Mouse (Mus musculus) retina, postnatal 7 days (tissue): ENCODE data around the gene Lrrn2.
"Not testable (repeated sequence)": the region's sequence is repeated elsewhere in the genome, so short reads cannot be mapped to it uniquely, and the experiment has no call there.

Experiments
- DNase-seq: peaks from one replicate; pipeline ENCODE4 v3.0.0-alpha.2; 2012; ENCODE audit warnings: low read depth, low spot score

The Lrrn2 gene

DNA sequence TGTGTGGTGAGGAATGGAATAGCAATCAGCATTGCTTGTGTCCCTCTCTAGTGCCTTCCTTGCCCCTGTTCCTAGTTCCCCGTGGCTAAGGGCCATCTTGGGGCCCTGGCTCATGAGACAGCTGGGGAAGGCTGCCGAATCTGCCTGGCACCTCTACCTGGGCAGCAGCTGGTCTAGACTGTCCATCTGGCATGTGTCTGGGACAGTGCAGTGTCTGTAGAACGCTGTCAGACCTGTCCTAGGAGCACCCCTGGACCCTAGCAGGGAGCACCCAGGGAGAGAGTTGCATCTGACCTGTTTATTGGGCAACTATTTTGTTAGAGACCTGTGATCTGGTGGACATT, 48.8 kb downstream of the Lrrn2 start:
- no peak for DNase-seq

DNA sequence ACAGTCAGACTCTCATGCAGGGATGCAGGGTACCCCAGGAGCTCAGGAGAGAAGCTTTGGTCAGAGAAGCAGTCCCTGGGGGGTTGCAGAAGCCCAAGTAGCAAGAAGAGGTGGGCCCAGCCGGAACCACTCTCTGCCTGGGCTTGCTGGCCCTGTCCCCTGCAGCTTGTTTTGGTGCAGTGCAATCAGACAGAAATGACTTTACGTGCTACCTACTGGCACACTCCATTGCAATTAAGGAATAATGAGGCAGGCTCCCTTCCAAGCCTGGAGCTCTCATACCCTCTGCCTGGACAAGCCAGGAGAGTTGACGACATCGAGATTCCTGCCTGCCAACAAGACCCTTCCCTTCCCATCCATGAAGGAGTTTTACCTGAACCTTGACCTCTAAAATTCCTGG, 50.2 kb downstream of the Lrrn2 start:
- DNase-seq = no peak

DNA sequence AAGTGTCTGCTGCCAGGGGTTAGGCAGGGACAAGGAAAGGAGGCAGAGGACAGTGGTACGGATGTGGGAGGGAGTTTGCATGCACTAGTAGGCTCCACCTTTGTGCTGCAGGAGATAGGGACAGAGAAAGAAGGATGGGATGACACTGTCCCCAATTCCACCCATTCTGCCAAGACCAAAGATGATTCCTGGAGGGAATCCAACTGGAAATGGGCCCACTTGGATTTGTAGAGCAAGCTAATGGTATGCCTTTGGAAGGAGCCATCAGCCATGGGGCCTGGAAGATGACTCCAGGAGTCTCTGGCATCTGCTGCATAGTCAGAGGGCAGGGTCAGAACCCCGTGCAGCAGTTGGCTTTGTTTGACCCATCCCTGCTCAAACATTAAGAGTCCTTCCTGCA, 52.3 kb downstream of the Lrrn2 start:
- no peak for DNase-seq

DNA sequence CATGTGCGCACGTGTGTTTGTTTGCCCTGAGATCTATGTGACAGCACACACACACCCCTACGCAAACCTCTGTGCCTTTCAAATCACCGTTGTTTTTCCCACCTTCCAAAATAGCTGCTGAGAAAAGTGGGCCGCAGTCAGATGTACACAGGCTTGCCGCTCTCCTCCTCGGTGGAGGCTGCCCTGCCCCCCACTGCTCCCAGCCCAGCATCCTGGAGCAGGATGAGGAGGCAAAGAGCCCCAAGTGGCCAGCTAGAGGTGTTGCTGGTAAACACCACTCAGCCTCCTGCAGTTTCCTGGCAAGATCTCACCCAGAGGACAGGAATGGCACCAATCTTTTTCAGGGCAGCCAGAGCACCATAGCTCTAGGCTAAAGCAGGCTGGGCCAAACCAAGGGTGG, 54.8 kb downstream of the Lrrn2 start:
- DNase-seq = no peak

DNA sequence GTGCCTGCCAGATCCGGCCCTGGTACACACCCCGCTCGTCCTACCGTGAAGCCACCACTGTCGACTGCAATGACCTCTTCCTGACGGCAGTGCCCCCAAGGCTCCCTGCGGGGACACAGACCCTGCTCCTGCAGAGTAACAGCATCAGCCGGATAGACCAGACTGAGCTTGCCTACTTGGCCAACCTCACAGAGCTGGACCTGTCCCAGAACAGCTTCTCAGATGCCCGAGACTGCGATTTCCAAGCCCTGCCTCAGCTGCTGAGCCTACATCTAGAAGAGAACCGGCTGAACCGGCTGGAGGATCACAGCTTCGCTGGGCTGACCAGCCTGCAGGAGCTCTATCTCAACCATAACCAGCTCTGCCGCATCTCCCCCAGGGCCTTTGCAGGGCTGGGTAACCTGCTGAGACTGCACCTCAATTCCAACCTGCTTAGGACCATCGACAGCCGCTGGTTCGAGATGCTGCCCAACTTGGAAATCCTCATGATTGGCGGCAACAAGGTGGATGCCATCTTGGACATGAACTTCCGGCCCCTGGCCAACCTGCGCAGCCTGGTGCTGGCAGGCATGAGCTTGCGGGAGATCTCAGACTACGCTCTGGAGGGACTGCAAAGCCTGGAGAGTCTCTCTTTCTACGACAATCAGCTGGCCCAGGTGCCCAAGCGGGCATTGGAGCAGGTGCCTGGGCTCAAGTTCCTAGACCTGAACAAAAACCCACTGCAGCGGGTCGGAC, 57.4 kb downstream of the Lrrn2 start:
- no peak for DNase-seq

DNA sequence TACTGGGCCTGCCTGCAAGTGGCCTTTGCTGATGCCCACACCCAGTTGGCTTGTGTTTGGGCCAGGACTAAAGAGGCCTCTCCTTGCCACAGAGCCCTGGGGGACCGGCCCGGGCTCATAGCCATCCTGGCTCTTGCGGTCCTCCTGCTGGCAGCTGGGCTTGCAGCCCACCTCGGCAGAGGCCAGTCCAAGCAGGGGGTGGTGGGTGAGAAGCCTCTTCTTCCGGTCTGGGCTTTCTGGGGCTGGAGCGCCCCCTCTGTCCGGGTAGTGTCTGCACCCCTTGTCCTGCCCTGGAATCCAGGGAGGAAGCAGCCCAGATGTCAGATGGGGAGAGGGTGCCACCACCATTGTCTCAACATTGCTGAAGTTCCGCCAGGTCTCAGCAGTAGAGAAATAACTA, 58.9 kb downstream of the Lrrn2 start:
- DNase-seq = no peak

DNA sequence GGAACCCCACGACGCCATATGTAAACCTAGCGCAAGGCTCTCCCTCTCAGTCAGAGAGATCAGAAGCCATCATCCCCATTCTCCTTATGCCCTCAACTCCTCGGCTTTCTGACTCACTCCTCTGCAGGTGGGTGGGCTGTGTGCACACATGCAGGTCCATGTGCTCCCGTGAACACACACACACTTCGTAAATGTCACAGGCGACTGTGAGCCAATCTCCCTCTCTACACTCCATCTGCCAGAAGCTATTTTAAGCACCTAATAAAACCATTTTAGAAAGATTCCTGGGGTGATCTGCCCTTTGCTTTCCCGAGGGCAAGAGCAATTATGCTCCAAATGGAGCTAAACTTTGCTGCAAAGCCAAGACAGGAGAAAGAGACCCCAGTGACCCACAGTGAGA, 65.8 kb downstream of the Lrrn2 start:
- no peak for DNase-seq

DNA sequence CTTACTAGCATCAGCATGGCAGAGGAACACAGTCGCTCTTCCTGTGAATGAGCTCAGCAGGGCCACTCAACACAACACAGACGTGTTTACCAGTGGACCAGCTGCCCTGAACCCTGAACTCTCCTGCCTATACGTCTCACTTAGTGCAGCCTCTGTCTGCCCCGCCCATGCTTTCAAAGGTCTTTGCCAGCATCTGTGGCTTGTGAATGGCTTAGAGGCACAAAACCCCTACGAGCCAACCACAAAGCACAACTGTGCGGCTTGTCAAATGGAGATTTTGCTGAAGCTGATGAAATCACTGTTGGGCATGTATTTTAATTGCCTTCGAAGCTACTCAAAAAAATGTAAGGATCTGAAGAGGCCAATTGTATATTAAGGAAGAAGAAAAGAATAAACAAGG, 67.7 kb downstream of the Lrrn2 start:
- DNase-seq = no peak

DNA sequence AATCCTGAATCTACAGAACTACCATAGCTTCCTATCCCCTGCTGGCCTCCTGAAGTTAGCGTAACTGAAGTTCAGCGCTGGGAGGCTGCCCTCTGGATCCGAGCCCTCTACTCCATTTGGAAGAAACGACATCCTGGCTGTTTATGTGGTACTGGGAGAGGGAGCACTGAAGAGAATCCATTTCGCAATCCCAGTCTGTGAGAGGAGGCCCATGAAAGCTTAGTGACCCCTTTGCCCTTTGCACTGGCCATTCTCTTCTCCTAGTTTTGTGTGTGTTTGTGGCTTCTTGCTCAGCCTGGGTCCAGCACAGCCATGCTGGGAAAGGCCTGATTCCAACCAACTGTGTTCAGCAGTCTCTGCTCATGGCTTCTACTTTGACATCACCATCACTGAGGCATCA, 76.7 kb downstream of the Lrrn2 start:
- DNase-seq = no peak

DNA sequence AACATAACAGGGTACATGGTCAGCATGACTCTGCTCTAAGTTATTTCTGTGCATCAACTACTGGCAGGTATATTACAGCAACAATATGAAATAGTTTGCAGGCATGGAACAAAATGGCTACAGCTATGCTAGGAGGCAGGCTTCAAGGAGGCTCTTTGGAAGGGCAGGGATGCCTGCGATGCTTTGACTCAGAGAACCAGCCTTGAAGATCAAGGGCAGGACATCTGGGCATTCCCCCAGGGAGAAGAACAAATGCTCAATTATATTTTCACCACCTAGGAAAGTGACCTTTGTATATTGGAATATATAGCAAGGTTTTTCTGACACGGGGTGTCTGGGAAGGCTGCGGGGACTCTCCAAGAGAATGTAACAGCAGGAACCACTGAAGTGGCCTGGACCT, 81.7 kb downstream of the Lrrn2 start:
- no peak for DNase-seq

DNA sequence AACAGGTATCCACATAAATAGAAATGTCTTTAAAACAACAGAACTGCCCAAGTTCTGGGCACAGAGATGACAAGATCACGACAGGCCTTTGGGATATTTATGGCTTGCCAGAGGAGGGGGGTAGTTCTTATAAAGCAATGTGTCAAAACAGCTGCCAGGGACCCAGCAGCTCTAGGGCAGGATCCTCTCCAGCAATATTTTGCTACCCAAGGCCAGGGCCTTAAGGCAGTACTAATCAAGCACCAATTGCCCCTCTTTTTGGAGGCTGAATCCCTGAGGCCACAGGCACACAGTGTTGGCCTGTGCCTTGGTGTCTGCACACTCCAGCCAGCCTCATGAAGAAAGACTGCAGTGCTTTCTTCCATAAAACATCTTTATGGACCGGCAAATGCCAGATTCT, 84.0 kb downstream of the Lrrn2 start:
- no peak for DNase-seq

DNA sequence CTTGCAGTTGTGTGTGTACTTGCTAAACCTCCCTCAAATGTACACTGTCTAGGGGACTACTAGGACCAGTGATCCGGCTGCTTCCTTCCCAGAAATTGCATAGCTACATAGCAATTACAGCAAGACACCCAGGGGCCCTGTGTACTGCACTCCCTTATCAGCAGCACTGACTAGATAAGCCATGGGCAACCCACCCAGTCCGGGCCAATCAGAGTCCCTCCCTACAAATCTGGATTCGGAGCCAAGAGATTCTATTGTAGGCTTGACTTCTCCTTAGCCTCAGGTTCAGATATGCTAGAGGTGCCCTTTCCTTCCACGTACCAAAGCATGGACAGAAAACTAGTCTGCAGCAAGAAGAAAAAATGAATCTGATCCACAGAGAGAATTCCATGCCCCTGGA, 84.6 kb downstream of the Lrrn2 start:
- no peak for DNase-seq

DNA sequence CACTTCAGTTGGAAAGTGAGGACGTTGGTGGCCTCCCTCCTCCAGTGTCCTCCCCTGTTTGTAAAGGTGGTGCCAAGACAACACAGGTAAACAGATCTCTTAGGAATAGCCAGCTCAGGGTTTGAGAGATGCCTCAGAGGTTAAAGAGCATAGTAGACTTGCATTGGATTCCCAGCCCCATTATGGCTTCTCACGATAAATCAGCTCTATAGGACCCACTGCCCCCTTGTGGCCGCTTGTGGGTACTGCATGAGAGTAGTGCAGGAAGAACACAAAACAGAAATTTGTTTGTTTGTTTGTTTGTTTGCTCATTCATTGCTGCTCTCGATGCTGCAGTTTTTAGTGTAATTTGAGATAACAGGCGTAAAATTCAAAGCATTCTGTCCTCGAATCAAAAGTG, 88.6 kb downstream of the Lrrn2 start:
- peak; percentile 41 for DNase-seq

DNA sequence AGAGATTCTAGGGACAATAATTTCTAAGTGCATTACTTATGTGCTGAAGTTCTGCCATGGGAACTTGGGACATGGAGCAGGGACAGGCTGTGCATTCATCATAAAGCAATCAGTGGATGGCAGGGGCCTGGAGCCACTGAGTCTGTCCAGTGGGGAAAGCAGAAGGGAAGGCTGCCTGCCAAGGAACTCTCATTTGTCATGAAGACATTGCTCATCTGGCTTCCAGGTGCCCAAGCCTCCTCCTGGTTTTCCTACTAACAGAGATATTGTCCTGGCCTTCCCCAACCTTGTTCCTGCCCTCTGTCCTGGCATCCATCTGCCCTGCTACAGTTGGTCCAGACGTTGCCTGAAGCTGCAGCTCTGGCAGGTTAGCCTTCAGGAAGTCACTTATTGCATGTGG, 97.3 kb downstream of the Lrrn2 start:
- no peak for DNase-seq

DNA sequence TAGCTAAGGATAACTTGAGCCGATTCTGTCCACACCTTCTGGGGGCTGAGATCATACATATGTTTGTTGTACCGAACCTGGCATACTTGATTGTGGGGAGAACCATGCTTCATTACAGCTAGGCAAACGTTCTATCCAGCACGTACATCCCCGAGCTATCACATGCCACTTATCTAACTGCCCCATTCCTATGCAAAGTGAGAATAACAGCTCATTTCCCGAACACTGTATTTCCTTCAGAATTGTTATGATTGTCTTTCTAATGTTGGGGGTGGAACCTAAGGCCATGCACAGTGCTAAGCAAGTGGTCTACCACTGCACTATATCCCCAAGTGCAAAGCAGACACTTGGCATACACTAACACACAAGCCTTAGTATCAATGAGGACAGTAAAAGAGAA, 101.2 kb downstream of the Lrrn2 start:
- no peak for DNase-seq

DNA sequence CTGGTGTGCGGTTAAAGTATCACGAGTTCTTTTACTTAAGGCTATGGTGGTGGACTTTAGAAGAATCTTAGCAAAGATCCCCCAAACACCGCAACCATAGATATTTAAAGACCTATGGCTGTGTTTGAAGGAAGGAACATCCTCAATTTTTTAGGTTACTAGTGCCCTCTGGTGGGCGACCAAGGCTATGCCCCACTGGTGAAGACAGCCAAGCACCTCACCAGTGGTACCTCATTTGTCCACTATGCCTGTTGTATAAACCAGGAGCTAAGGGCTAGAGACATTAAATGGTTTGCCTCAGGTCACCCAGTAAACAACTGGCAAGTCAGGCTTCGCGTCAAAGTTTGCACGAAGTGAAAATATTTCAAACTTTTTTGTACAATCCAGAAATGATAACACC, 102.7 kb downstream of the Lrrn2 start:
- DNase-seq = peak; percentile 37

DNA sequence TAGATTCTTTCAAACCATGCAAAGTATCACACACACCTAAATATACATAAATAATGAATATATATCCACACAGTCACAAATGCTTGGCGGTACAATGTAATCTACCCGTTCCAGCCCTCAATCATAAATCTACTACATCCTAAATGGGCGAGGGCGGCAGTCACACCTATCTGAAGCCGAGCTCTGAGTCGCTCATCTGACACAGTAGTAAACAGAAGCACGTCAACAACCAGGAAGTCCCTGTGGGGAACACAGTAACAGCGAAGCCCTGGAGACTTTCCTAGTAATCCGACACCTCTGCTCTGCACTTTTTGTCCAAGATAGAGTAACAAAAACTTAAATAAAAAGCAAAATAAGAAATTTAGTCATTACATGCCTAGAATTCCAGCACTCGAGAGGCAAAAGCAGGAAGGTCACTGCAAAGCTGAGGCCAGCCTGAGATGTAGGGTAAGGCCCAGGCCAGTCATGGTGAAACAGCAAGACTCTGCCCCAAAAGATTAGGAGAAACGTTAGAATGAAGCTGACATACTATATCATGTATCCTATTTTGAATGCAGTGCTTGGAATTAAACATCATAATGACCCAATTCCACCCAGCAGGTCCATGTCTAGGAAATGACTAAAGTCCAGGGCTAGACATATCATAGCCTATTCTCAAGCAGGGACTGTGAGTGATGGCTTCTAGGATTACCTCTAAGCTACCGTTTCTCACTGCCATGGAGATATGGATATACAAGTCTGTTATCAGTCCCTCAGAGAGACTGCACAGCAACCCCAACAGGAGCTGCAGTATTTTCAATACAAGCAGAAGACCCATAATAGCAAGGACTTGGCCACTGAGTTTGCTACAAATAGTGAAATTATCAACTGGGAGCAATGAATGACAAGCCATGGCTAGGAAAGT, 108.7 kb downstream of the Lrrn2 start:
- not testable (repeated sequence) for DNase-seq
